Mouse (Mus musculus): Measurements from ENCODE around the gene Igsf21. TPM values are rescaled to one million over a fixed set of nuclear protein-coding genes. Genes with fewer than 3 reads are reported as not detected.

Gene Igsf21
- total and polyA plus RNA-seq, 2 experiments from 2014 or later = 78.5 to 117 TPM

GRCm38 (mm10) chr4:140000911-140001310, 245.7 kb downstream of the Igsf21 start:
- Histone ChIP-seq H3K27me3 (ENCODE audit: insufficient read depth, low read length) (no peaks in the 10 kb centered on the region; the same call in 1 of the 2 replicates), H3K4me1 (ENCODE audit: insufficient read depth) (peaks cover 5% of the 10 kb centered on the region), H3K36me3 (ENCODE audit: insufficient read depth) (no peaks in the 10 kb centered on the region), H3K9ac (no peak overlapping the region), H3K4me3 (ENCODE audit: low read depth, low read length) (no peak overlapping the region), H3K9me3 (ENCODE audit: low read length) (no peaks in the 10 kb centered on the region), H3K4me2 (ENCODE audit: low read depth) (no peak overlapping the region), H3K27ac (ENCODE audit: low read depth, low read length) (no peak overlapping the region)
- TF ChIP-seq CTCF (IDR thresholded peaks at IDR 0.05; ENCODE audit: low read depth) = no peak
- 94% methylated on average over 5 of the region's 5 CpGs for WGBS
- ATAC-seq (no peak), DNase-seq (no peak)

GRCm38 (mm10) chr4:139999033-139999432, 247.6 kb downstream of the Igsf21 start:
- ATAC-seq = no peak
- TF ChIP-seq CTCF (IDR thresholded peaks at IDR 0.05; ENCODE audit: low read depth) = no peak
- H3K4me1 ChIP-seq (ENCODE audit: insufficient read depth) = peaks cover 5% of the 10 kb centered on the region; the same call in 1 of the 2 replicates
- no peaks in the 10 kb centered on the region for H3K36me3 ChIP-seq (ENCODE audit: insufficient read depth)
- no peaks in the 10 kb centered on the region for H3K9me3 ChIP-seq (ENCODE audit: low read length)
- H3K27ac ChIP-seq (ENCODE audit: low read depth, low read length) = no peak overlapping the region
- H3K27me3 ChIP-seq (ENCODE audit: insufficient read depth, low read length) = no peaks in the 10 kb centered on the region; the same call in 1 of the 2 replicates
- no peak for DNase-seq
- H3K4me2 ChIP-seq (ENCODE audit: low read depth) = no peak overlapping the region
- no peak overlapping the region for H3K9ac ChIP-seq
- H3K4me3 ChIP-seq (ENCODE audit: low read depth, low read length) = no peak overlapping the region
- 38% methylated on average over 7 of the region's 7 CpGs for WGBS

- Histone ChIP-seq H3K4me2 (ENCODE audit: low read depth) (no peak overlapping the region), H3K27ac (ENCODE audit: low read depth, low read length) (no peak overlapping the region), H3K27me3 (ENCODE audit: insufficient read depth, low read length) (no peaks in the 10 kb centered on the region), H3K4me3 (ENCODE audit: low read depth, low read length) (no peak overlapping the region), H3K9me3 (ENCODE audit: low read length) (no peaks in the 10 kb centered on the region), H3K9ac (no peak overlapping the region), H3K4me1 (ENCODE audit: insufficient read depth) (no peaks in the 10 kb centered on the region; the same call in 1 of the 2 replicates), H3K36me3 (ENCODE audit: insufficient read depth) (no peaks in the 10 kb centered on the region)
- ATAC-seq (peak; percentile 43; the same call in 1 of the 2 replicates), DNase-seq (no peak)
- TF ChIP-seq CTCF (IDR thresholded peaks at IDR 0.05; ENCODE audit: low read depth) = no peak
- WGBS = 29% methylated on average over 8 of the region's 8 CpGs
Observed at GRCm38 (mm10) chr4:139995659-139996058, 250.9 kb downstream of the Igsf21 start.

- H3K9me3 ChIP-seq (ENCODE audit: low read length) = no peaks in the 10 kb centered on the region
- H3K4me1 ChIP-seq (ENCODE audit: insufficient read depth) = no peaks in the 10 kb centered on the region; the same call in 1 of the 2 replicates
- H3K4me2 ChIP-seq (ENCODE audit: low read depth) = no peak overlapping the region
- no peaks in the 10 kb centered on the region for H3K36me3 ChIP-seq (ENCODE audit: insufficient read depth)
- H3K27me3 ChIP-seq (ENCODE audit: insufficient read depth, low read length) = no peaks in the 10 kb centered on the region
- no peak overlapping the region for H3K27ac ChIP-seq (ENCODE audit: low read depth, low read length)
- WGBS = 10% methylated on average over 16 of the region's 16 CpGs
- ATAC-seq (no peak), DNase-seq (no peak)
- H3K4me3 ChIP-seq (ENCODE audit: low read depth, low read length) = no peak overlapping the region
- TF ChIP-seq CTCF (IDR thresholded peaks at IDR 0.05; ENCODE audit: low read depth) = no peak
- H3K9ac ChIP-seq = no peak overlapping the region
Observed at GRCm38 (mm10) chr4:139993111-139993755, 253.4 kb downstream of the Igsf21 start.

- no peaks in the 10 kb centered on the region for H3K36me3 ChIP-seq (ENCODE audit: insufficient read depth)
- no peaks in the 10 kb centered on the region for H3K4me1 ChIP-seq (ENCODE audit: insufficient read depth)
- no peak overlapping the region for H3K4me3 ChIP-seq (ENCODE audit: low read depth, low read length)
- 22% methylated on average over 7 of the region's 7 CpGs for WGBS
- DNase-seq (no peak), ATAC-seq (no peak)
- H3K9ac ChIP-seq = no peak overlapping the region
- no peak overlapping the region for H3K27ac ChIP-seq (ENCODE audit: low read depth, low read length)
- H3K4me2 ChIP-seq (ENCODE audit: low read depth) = no peak overlapping the region
- TF ChIP-seq CTCF (IDR thresholded peaks at IDR 0.05; ENCODE audit: low read depth) = no peak
- no peaks in the 10 kb centered on the region for H3K9me3 ChIP-seq (ENCODE audit: low read length)
- H3K27me3 ChIP-seq (ENCODE audit: insufficient read depth, low read length) = no peaks in the 10 kb centered on the region
Observed at GRCm38 (mm10) chr4:139986913-139987312, 259.7 kb downstream of the Igsf21 start.

- Histone ChIP-seq H3K9ac (no peak overlapping the region), H3K4me3 (ENCODE audit: low read depth, low read length) (no peak overlapping the region), H3K27me3 (ENCODE audit: insufficient read depth, low read length) (no peaks in the 10 kb centered on the region), H3K4me2 (ENCODE audit: low read depth) (no peak overlapping the region), H3K9me3 (ENCODE audit: low read length) (no peaks in the 10 kb centered on the region), H3K4me1 (ENCODE audit: insufficient read depth) (no peaks in the 10 kb centered on the region), H3K27ac (ENCODE audit: low read depth, low read length) (no peak overlapping the region), H3K36me3 (ENCODE audit: insufficient read depth) (no peaks in the 10 kb centered on the region)
- DNase-seq = no peak
- 43% methylated on average over 5 of the region's 5 CpGs for WGBS
- no peak for TF ChIP-seq CTCF (IDR thresholded peaks at IDR 0.05; ENCODE audit: low read depth)
- ATAC-seq = no peak
Observed at GRCm38 (mm10) chr4:139978716-139979115, 267.9 kb downstream of the Igsf21 start.

GRCm38 (mm10) chr4:139977308-139977781, 269.2 kb downstream of the Igsf21 start:
- Histone ChIP-seq H3K36me3 (ENCODE audit: insufficient read depth) (no peaks in the 10 kb centered on the region), H3K4me1 (ENCODE audit: insufficient read depth) (no peaks in the 10 kb centered on the region)

More at GRCm38 (mm10) chr4:139977308-139977781, 269.2 kb downstream of the Igsf21 start:
- DNase-seq (no peak), ATAC-seq (no peak)
- Histone ChIP-seq H3K4me3 (ENCODE audit: low read depth, low read length) (no peak overlapping the region), H3K9ac (no peak overlapping the region), H3K27ac (ENCODE audit: low read depth, low read length) (no peak overlapping the region), H3K9me3 (ENCODE audit: low read length) (no peaks in the 10 kb centered on the region), H3K4me2 (ENCODE audit: low read depth) (no peak overlapping the region), H3K27me3 (ENCODE audit: insufficient read depth, low read length) (no peaks in the 10 kb centered on the region)
- TF ChIP-seq CTCF (IDR thresholded peaks at IDR 0.05; ENCODE audit: low read depth) = no peak
- WGBS = 15% methylated on average over 5 of the region's 5 CpGs

All from forebrain, postnatal 0 days (tissue).